Mouse (Mus musculus): Measurements from ENCODE around the gene Tex261. TPM values are rescaled to one million over a fixed set of nuclear protein-coding genes. Genes with fewer than 3 reads are reported as not detected.
"Not testable (repeated sequence)": the region's sequence is repeated elsewhere in the genome, so short reads cannot be mapped to it uniquely, and the experiment has no call there.

Tex261 gene
- 10 to 100 TPM; 46.4 to 54.8 TPM for total RNA-seq (2021)

DNA sequence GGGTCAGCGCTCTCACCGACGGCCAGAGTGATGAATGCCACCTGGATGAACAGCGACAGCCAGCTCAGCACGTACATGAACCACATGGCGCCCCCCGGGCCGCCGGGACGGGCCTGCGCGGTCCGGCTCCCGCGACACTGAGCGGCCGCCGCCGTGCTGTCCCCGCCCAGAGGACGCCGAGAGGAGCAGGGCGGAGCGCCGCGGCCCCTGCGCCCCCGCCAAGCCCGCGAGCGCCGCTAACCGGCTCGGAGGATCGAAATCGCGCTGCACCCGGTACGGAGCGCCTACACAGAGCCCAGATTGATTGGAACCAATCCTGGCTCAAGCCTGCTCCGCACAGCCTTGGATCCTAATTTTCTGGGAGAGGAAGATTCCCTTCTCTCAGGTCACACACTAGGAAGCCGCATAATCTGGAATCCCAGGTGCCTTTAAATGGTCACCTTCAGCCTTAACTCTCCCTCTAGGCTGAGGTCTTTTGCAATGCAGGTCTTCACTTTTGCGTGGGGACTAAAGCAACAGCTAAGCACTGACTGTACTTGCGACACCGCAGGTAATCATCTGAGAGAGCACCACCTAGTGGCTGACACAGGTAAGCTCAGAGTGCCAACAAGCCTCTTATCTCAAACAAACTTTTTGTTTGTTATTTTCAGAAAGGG, at the start of gene Tex261:
TSS of gene Tex261 (minus strand) at position 176 of the 656 bp plus-strand sequence.
- peak; percentile 91 for DNase-seq

- DNase-seq = no peak
Observed at GRCm38 (mm10) chr6:83821856-83822255, 46.2 kb upstream of the Tex261 start.

GRCm38 (mm10) chr6:83820727-83821515, 45.3 kb upstream of the Tex261 start:
- DNase-seq = no peak

- DNase-seq = no peak
Observed at GRCm38 (mm10) chr6:83818996-83819395, 43.4 kb upstream of the Tex261 start.

DNA sequence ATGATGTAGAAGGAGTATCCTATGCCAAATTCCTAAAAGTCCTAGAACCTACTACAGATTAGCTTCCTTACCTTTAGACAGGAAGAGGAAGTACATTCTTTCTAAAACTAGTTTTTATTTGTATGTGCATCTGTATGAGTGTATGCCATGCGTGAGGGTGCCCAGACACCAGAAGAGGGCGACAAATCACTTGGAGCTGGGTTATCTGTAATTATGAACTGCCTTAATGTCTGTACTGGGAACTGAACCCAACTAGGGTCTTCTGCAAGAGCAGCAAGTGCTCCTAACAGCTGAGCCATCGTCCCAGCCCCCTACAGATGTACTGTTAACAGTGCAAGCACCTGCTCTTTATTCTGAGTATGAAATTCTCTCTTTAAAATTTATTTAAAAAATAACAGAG, 40.2 kb upstream of the Tex261 start:
- no peak for DNase-seq

- no peak for DNase-seq
Observed at GRCm38 (mm10) chr6:83802846-83803245, 27.2 kb upstream of the Tex261 start.

DNA sequence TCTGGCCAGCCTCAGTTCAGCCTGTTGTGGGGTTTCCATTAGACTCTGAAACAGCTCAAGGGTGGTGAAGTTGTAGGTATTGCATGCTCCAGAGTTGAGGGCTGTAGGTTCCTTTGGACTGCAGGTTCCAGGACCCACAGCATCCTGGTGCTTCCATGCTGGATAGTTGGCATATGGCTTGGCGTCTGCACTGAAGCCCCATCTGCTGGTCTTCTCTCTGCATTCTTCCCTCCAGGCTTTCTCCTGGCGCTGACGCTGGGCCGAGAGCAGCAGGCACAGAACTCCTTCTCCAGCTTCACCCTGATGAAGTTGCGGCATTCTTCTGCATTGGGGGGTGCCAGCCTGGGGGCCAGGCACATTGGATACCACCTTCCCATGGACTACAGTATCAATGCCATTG, 26.4 kb upstream of the Tex261 start:
- DNase-seq = peak in 1 of 2 experiments; percentile 26

- DNase-seq = no peak
Observed at GRCm38 (mm10) chr6:83796686-83797085, 21.1 kb upstream of the Tex261 start.

DNA sequence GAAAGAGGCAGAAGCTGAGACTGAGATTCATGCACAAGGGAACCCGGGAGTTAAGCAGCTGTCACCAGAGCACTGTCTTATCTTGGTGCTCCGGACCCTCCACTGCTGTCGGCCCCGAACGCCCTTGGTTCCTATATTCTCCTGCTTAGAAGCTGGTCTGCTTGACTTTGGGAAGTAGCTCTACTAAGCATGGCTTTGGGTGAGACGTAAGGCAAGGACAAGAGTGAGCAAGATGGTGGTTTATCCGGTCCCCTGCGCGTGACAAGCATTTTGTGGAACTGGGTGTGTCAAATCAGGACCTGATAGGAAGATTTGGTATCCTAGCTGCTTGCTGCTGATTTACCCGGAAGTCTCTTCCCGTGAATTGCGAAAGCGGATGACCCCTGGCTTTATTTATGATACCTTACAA, 19.9 kb upstream of the Tex261 start:
- DNase-seq = no peak

- peak; percentile 88 to 91 for DNase-seq
Observed at GRCm38 (mm10) chr6:83794760-83795296, 19.2 kb upstream of the Tex261 start, which contains the start of gene Nagk. Gene Nagk (plus strand): TSS chr6:83794982.

DNA sequence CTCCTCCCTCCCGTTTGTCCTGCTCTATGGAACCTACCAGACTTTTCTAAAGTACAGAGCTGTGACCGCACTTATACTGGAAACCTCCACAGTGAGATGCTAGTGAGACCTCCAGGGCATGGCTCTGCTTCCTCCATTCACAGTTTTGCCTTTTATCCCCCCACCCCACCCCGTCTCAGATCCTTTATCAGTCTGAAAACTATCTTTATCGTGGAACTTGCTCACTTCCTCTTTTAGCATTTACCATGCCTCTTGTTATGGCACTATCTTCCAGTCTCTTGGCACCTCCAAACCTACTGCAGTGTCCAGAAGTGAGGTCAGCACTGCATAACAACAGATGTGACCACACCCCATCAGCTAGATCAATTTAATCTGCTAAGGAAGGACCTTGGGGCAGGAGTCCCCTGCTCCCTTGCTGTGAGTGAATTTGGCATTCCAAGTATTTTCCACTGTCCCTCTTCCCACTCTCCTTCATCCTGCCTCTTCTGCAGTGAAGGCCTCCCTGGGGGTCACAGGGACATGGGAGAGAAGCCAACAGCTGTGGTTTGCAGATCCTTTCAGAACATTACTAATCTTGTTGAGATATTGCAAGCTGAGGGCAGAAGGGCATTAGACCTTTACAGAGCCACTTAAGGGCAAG, 15.8 kb upstream of the Tex261 start:
- no peak for DNase-seq

DNA sequence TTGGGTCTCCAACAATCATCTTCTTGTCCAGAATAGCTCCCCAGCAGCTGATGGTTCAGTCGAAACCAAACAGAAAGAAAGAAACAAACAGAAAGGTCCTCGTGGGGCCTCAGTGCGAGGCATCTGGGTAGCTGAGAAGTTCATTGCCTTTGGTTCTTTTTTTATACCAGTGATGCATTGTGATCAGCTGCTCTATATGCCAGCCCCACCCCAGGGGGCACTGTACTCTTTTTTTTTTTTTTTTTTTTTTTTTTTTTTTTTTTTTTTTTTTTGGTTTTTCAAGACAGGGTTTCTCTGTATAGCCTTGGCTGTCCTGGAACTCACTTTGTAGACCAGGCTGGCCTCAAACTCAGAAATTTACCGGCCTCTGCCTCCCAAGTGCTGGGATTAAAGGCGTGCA, 14.9 kb upstream of the Tex261 start:
- DNase-seq = not testable (repeated sequence)

DNA sequence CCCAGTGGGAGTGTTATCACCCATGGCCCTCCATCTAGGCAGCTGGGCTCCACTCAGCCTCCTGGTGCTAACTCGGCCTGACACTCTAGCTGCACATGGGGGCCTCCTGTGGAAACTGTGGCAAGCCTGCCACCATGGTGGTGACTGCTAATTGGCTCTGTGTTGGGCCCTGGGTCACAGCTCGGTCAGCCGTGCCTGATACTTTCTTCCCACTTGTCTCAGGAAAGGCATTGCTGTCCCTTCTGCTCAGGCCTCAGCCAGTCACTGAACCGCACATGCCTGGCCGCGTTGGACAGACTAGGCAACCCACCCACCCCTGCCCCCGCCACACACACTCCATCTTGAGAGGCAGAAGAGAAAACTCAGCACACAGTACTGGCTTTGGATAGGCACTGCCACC, 12.9 kb upstream of the Tex261 start:
- no peak for DNase-seq

- no peak for DNase-seq
Observed at GRCm38 (mm10) chr6:83786426-83786825, 10.8 kb upstream of the Tex261 start.

- DNase-seq = no peak
Observed at GRCm38 (mm10) chr6:83779026-83779425, 3.4 kb upstream of the Tex261 start.

- DNase-seq = no peak
Observed at GRCm38 (mm10) chr6:83778306-83778705, 2.7 kb upstream of the Tex261 start.

DNA sequence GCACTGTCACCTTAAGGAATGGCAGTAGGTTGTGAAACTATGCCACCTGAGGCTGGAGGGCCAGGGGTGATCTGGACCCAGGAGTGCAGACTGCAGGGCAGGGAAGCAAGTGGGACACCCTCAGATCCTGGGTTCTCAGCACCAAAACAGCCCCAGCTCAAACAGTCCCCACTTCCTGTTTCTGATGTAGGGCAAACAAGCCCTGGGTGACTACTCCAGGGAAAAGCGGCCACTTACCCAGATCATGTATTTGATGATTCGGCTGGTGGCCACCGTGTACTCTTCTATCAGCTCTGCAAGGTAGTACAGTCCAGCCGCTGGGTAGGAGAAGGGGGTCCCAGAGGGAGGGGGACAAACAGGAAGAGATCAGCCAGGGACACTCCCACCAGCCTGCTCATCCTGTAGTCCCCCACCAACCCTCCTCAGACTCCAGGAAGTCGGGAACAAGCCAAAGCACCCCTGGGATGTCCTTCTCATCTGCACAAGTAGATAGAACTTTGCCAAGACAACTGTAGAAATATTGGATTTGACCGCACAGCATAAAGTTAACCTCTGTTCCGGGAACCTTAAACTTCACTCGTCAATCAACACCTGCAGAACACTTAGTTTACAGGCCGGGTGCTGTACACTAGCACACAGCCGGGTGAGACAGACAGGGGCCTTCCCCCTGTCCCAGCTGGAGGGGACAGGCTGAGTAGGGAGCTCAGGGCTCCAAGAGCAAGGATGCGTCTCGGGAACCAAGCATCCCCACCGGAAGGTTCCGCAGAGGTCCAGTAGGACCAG, 641 bp downstream of the Tex261 start:
- DNase-seq = no peak

DNA sequence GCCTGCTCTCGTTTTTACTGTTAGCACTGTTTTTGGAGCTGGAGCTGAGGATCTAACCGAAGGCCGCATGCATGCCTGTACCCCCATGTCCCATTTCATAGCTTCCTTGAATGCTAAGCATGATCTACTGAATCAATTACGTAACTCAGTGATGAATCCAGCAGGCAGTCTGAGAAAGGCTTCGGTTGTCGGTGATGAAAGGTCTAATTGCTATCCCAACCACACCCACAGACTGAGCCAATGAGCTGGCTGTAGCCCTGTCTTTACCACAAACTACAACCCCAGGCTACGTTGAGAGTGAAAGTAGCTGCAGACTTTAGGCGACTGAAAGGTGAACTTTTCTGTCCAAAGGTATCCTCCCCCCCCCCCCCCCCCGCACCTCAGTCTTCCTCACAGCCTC, 1.5 kb downstream of the Tex261 start:
- no peak for DNase-seq

DNA sequence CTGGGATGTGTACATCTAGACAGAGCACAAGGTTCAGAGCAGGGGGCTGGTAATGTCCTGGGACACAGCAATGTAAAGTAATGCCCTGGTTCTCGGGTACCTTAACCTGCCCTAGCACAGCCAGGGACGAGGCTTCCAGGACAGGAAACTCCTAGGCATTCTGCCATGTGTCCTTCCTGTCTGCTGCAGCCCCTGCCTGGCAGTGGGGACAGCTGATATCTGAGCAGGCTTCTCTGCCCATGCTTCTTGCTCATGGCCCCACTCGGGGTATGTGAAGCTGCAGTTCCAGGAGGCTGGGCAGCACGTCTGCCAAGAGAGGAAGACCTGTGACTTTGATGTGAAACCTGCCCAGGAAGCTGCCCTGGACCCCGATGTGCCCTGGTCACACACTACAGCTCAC, 7.1 kb downstream of the Tex261 start:
- DNase-seq = no peak

DNA sequence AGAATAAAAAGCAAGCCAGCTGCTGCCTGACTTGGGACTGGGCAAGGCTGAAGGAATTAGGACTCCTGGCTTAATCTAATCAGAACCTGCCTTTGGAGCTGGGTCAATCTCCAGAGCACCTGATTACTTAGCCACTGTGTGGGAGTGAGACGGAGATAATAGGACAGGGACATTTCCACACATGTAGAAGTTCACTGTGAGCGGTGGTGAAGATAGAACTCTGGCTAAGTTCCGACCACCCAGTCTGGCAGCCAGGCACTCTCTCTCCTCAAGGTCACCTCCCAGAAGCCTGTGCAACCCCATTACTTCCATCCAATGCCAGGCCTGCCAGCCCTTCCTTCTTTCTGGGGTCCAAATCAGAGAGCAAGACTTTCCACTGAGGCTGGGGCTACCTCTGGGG, 8.6 kb downstream of the Tex261 start:
- no peak for DNase-seq

- no peak for DNase-seq
Observed at GRCm38 (mm10) chr6:83762880-83763431, 12.7 kb downstream of the Tex261 start.

DNA sequence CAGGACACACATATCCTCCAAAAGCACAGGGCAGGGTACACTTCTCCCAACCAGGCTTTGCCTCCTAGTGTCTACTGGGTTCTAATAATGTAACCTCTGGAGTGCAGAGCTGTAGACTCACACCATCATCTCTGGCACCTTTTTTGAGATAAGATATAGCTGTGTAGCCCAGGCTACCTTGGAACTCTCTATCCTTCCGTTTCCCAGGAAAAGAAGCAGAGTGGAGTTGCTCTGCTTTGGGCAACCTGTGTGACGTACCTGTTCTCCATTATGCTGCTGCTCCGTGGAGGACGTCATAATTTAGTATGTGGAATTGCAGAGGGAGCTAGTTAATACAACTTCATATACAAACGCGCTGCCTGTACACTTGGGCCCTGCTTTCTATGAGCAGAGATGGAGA, 13.3 kb downstream of the Tex261 start, which contains the start of gene Ankrd53:
TSS of gene Ankrd53 (plus strand) at position 301 of the 400 bp plus-strand sequence.
- no peak for DNase-seq
